Mouse (Mus musculus): Measurements from ENCODE around the gene Smox. TPM values are rescaled to one million over a fixed set of nuclear protein-coding genes. Genes with fewer than 3 reads are reported as not detected.

Smox gene
- polyA plus RNA-seq, 1 experiment, result 86.4 TPM

DNA sequence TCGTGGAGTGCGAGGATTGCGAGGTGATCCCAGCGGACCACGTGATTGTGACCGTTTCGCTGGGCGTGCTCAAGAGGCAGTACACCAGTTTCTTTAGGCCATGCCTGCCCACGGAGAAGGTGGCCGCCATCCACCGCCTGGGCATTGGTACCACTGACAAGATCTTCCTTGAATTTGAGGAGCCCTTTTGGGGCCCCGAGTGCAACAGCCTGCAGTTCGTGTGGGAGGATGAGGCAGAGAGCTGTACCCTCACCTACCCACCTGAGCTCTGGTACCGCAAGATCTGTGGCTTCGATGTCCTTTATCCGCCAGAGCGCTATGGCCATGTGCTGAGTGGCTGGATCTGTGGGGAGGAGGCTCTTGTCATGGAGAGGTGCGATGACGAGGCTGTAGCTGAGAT is 29.4 kb downstream of the Smox start:
- TF ChIP-seq POLR2A (IDR thresholded peaks at IDR 0.05; ENCODE audit: borderline replicate concordance, low read depth, low read length), result no peak
- TF ChIP-seq CTCF (IDR thresholded peaks at IDR 0.05; ENCODE audit: low read depth, low read length), result no peak
- Histone ChIP-seq H3K4me3 (ENCODE audit: insufficient read depth, low read length) (no peak overlapping the region), H3K27ac (ENCODE audit: insufficient read depth, low read depth, low read length) (no peak overlapping the region), H3K4me1 (ENCODE audit: control insufficient read depth, insufficient read depth, low read length) (peaks cover 15% of the 10 kb centered on the region)

DNA sequence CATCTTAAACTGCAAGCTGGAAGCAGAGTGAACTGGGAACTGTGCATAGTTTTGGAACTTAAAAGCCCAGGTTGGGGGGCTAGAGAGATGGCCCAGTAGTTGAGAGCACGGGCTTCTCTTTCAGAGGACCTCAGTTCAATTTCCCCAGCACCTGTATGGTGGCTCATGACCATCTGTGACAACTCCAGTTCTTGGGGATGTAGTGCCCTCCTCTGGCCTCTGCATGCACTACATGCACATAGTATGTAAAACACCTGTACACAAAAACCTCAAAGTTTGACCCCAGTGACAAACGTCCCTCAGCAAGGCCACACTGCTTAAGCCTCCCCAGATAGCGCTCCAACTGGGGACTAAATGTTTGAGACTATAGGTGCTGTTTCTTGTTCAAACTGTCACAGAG is 35.8 kb downstream of the Smox start:
- TF ChIP-seq POLR2A (IDR thresholded peaks at IDR 0.05; ENCODE audit: borderline replicate concordance, low read depth, low read length), result no peak
- TF ChIP-seq CTCF (IDR thresholded peaks at IDR 0.05; ENCODE audit: low read depth, low read length), result peak; percentile 60
- Histone ChIP-seq H3K4me1 (ENCODE audit: control insufficient read depth, insufficient read depth, low read length) (peaks cover 5% of the 10 kb centered on the region), H3K4me3 (ENCODE audit: insufficient read depth, low read length) (no peak overlapping the region), H3K27ac (ENCODE audit: insufficient read depth, low read depth, low read length) (no peak overlapping the region)

GRCm38 (mm10) chr2:131529898-131530622 is 38.8 kb downstream of the Smox start:
- Histone ChIP-seq H3K4me1 (ENCODE audit: control insufficient read depth, insufficient read depth, low read length) (peaks cover 5% of the 10 kb centered on the region), H3K4me3 (ENCODE audit: insufficient read depth, low read length) (no peak overlapping the region), H3K27ac (ENCODE audit: insufficient read depth, low read depth, low read length) (no peak overlapping the region)
- TF ChIP-seq CTCF (IDR thresholded peaks at IDR 0.05; ENCODE audit: low read depth, low read length) (peak; percentile 27; the same call in 1 of the 2 replicates), POLR2A (IDR thresholded peaks at IDR 0.05; ENCODE audit: borderline replicate concordance, low read depth, low read length) (no peak)

DNA sequence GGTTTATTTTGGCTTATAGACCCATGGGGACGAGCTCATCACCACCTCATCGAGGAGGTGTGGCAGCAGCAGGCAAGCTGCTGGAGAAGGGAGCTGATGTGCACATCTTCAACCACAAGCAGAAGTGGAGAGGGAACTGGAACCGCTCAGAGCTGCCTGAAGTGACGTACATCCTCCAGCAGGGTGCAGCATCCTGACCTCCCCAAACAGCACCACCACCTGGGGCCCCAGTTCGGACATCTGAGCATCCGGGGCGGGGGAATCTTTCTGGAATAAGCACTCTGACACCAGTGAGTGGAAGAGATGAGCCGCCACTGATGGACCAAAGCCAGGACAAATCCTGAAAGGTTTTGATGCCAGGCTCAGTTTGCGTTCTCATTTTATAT is 39.3 kb downstream of the Smox start:
- H3K4me3 ChIP-seq (ENCODE audit: insufficient read depth, low read length), result no peak overlapping the region
- H3K27ac ChIP-seq (ENCODE audit: insufficient read depth, low read depth, low read length), result no peak overlapping the region
- TF ChIP-seq POLR2A (IDR thresholded peaks at IDR 0.05; ENCODE audit: borderline replicate concordance, low read depth, low read length) (no peak), CTCF (IDR thresholded peaks at IDR 0.05; ENCODE audit: low read depth, low read length) (peak; percentile 73)
- peaks cover 5% of the 10 kb centered on the region for H3K4me1 ChIP-seq (ENCODE audit: control insufficient read depth, insufficient read depth, low read length)

GRCm38 (mm10) chr2:131531271-131531670 is 40.0 kb downstream of the Smox start:
- H3K27ac ChIP-seq (ENCODE audit: insufficient read depth, low read depth, low read length), result no peak overlapping the region
- TF ChIP-seq CTCF (IDR thresholded peaks at IDR 0.05; ENCODE audit: low read depth, low read length) (no peak), POLR2A (IDR thresholded peaks at IDR 0.05; ENCODE audit: borderline replicate concordance, low read depth, low read length) (no peak)
- H3K4me1 ChIP-seq (ENCODE audit: control insufficient read depth, insufficient read depth, low read length), result peaks cover 5% of the 10 kb centered on the region
- H3K4me3 ChIP-seq (ENCODE audit: insufficient read depth, low read length), result no peak overlapping the region

DNA sequence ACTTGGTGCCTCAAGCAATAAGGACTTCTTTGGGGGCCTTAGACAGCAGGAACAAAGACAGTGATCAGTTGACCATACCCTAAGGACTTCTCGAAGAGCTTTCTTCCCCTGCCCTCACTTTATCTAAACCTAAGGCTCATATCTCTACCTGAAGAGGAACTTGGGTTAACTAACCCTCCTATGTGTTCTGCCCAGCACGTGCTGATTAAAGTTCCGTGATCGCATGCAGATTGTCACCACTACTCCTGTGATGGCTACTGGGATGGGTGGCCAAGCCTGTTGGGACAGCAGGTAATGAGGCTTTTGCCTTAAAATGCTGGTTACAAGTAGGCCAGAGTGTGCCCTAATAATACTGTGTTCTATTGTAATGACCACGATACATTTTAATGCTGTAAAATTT is 43.9 kb downstream of the Smox start:
- Histone ChIP-seq H3K4me3 (ENCODE audit: insufficient read depth, low read length) (no peak overlapping the region), H3K27ac (ENCODE audit: insufficient read depth, low read depth, low read length) (no peak overlapping the region), H3K4me1 (ENCODE audit: control insufficient read depth, insufficient read depth, low read length) (peaks cover 2% of the 10 kb centered on the region)
- TF ChIP-seq CTCF (IDR thresholded peaks at IDR 0.05; ENCODE audit: low read depth, low read length), result no peak
- TF ChIP-seq POLR2A (IDR thresholded peaks at IDR 0.05; ENCODE audit: borderline replicate concordance, low read depth, low read length), result no peak

GRCm38 (mm10) chr2:131538341-131538740 is 47.0 kb downstream of the Smox start:
- H3K4me1 ChIP-seq (ENCODE audit: control insufficient read depth, insufficient read depth, low read length), result no peaks in the 10 kb centered on the region
- H3K4me3 ChIP-seq (ENCODE audit: insufficient read depth, low read length), result no peak overlapping the region
- TF ChIP-seq POLR2A (IDR thresholded peaks at IDR 0.05; ENCODE audit: borderline replicate concordance, low read depth, low read length) (no peak), CTCF (IDR thresholded peaks at IDR 0.05; ENCODE audit: low read depth, low read length) (no peak)
- H3K27ac ChIP-seq (ENCODE audit: insufficient read depth, low read depth, low read length), result no peak overlapping the region

- TF ChIP-seq CTCF (IDR thresholded peaks at IDR 0.05; ENCODE audit: low read depth, low read length) (no peak), POLR2A (IDR thresholded peaks at IDR 0.05; ENCODE audit: borderline replicate concordance, low read depth, low read length) (no peak)
- Histone ChIP-seq H3K27ac (ENCODE audit: insufficient read depth, low read depth, low read length) (no peak overlapping the region), H3K4me3 (ENCODE audit: insufficient read depth, low read length) (no peak overlapping the region), H3K4me1 (ENCODE audit: control insufficient read depth, insufficient read depth, low read length) (no peaks in the 10 kb centered on the region)
These were observed 48.5 kb downstream of the Smox start for GRCm38 (mm10) chr2:131539780-131540179.

DNA sequence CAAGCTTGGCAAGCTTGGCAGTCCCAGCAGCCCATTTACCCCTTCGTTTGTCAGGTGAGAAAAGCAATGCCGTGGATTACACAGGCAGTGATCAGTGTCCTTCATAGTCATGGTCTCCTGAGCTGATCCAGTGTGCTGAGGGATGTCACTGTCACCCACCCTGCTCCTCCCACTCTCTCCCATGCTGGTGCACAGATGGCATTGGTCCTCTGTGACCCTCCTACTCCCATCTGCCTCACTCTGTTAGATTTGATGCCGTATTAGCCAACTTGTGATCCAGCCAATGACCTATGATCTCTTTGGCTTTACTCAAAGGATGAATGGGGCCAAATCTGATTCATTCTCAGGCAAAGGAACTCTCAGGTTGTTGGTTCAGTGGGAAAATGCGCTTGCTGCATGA is 50.4 kb downstream of the Smox start:
- TF ChIP-seq POLR2A (IDR thresholded peaks at IDR 0.05; ENCODE audit: borderline replicate concordance, low read depth, low read length), result no peak
- no peak for TF ChIP-seq CTCF (IDR thresholded peaks at IDR 0.05; ENCODE audit: low read depth, low read length)
- Histone ChIP-seq H3K4me1 (ENCODE audit: control insufficient read depth, insufficient read depth, low read length) (no peaks in the 10 kb centered on the region), H3K4me3 (ENCODE audit: insufficient read depth, low read length) (no peak overlapping the region), H3K27ac (ENCODE audit: insufficient read depth, low read depth, low read length) (no peak overlapping the region)

- TF ChIP-seq CTCF (IDR thresholded peaks at IDR 0.05; ENCODE audit: low read depth, low read length) (0 out of 2 replicates have a peak, but pooled peaks have one; percentile 8), POLR2A (IDR thresholded peaks at IDR 0.05; ENCODE audit: borderline replicate concordance, low read depth, low read length) (no peak)
- H3K4me3 ChIP-seq (ENCODE audit: insufficient read depth, low read length), result no peak overlapping the region
- no peaks in the 10 kb centered on the region for H3K4me1 ChIP-seq (ENCODE audit: control insufficient read depth, insufficient read depth, low read length)
- H3K27ac ChIP-seq (ENCODE audit: insufficient read depth, low read depth, low read length), result no peak overlapping the region
These were observed 51.2 kb downstream of the Smox start for GRCm38 (mm10) chr2:131542531-131542930.
